Mouse (Mus musculus) CH12.LX (cell line): ENCODE results near the gene Tmem128. TPM values are rescaled to one million over a fixed set of nuclear protein-coding genes. Genes with fewer than 3 reads are reported as not detected.

Experiments used
- DNase-seq: peaks from one replicate; pipeline ENCODE4 v3.0.0-alpha.2; 2013; ENCODE audit errors: extremely low read depth
- H3K27ac ChIP-seq: 2 replicates; pipeline ENCODE4 v1.5.1; 2012; ENCODE audit warnings: low read depth, mild to moderate bottlenecking, control low read depth, moderate library complexity; ENCODE audit not compliant: insufficient read depth
- H3K27me3 ChIP-seq: replicated peaks from 2 replicates; pipeline ENCODE3; 2012; ENCODE audit warnings: inconsistent platforms
- H3K36me3 ChIP-seq, 2 experiments: replicated peaks in 1 of 2; 2 replicates each; pipeline versions ENCODE3 to v1.6.1; 2012; ENCODE audit warnings: inconsistent platforms in 1 of 2, low read length in 1 of 2, mild to moderate bottlenecking in 1 of 2, mixed read lengths in 1 of 2, moderate library complexity in 1 of 2; ENCODE audit not compliant: control insufficient read depth in 1 of 2, insufficient read depth in 1 of 2
- H3K4me1 ChIP-seq, 2 experiments: 2 replicates each; pipeline ENCODE4 v1.6.1; 2012; ENCODE audit warnings: inconsistent platforms in 1 of 2, moderate library complexity in 1 of 2; ENCODE audit not compliant: insufficient read depth in 2 of 2, control insufficient read depth in 1 of 2
- H3K4me2 ChIP-seq: 2 replicates; pipeline ENCODE4 v1.6.1; 2012; ENCODE audit warnings: low read depth, mild to moderate bottlenecking, control low read depth; ENCODE audit not compliant: poor library complexity, insufficient read depth, severe bottlenecking
- H3K4me3 ChIP-seq, 3 experiments: fragments of 150-350 bp in 1 of 3; sonication (generic) in 1 of 3; replicated peaks in 1 of 3; 2 replicates each; pipeline versions ENCODE3 to v1.5.1; 2011 to 2012; ENCODE audit warnings: low read depth in 2 of 3, low read length in 2 of 3, mild to moderate bottlenecking in 2 of 3, moderate library complexity in 2 of 3, control low read depth in 1 of 3, improper control_type of control experiment in 1 of 3, inconsistent platforms in 1 of 3, mixed read lengths in 1 of 3; ENCODE audit not compliant: poor library complexity in 1 of 3
- H3K79me2 ChIP-seq: replicated peaks from 2 replicates; pipeline ENCODE4 v1.6.1; 2012; ENCODE audit warnings: mild to moderate bottlenecking, moderate library complexity; ENCODE audit not compliant: control insufficient read depth, poor library complexity, insufficient read depth, severe bottlenecking; ENCODE audit errors: extremely low read depth
- H3K9ac ChIP-seq: 2 replicates; pipeline ENCODE4 v1.6.1; 2012; ENCODE audit warnings: low read depth, mild to moderate bottlenecking, control low read depth, moderate library complexity; ENCODE audit not compliant: insufficient read depth
- H3K9me3 ChIP-seq: replicated peaks from 2 replicates; pipeline ENCODE3; 2012; ENCODE audit warnings: low read length, inconsistent platforms, mixed read lengths
- BHLHE40 ChIP-seq: IDR thresholded peaks from 2 replicates; pipeline ENCODE4 v1.6.1; 2011; ENCODE audit warnings: mild to moderate bottlenecking, low read depth, low read length, improper control_type of control experiment
- CHD1 ChIP-seq: IDR thresholded peaks from 2 replicates; pipeline ENCODE4 v1.6.1; 2012; ENCODE audit warnings: low read depth, low read length, improper control_type of control experiment, inconsistent platforms
- CHD2 ChIP-seq: IDR thresholded peaks from 2 replicates; pipeline ENCODE4 v1.6.1; 2011; ENCODE audit warnings: low read length, improper control_type of control experiment
- CTCF ChIP-seq, 2 experiments: IDR thresholded peaks in 1 of 2; conservative IDR thresholded peaks in 1 of 2; 2 replicates each; pipeline ENCODE4 v1.5.1; 2011 to 2012; ENCODE audit warnings: low read depth in 2 of 2, low read length in 2 of 2, improper control_type of control experiment in 1 of 2, inconsistent platforms in 1 of 2, mild to moderate bottlenecking in 1 of 2, moderate library complexity in 1 of 2
- E2F4 ChIP-seq: IDR thresholded peaks from 2 replicates; pipeline ENCODE4 v1.6.1; 2011; ENCODE audit warnings: low read depth, low read length, improper control_type of control experiment; ENCODE audit not compliant: insufficient replicate concordance
- ELF1 ChIP-seq: IDR thresholded peaks from 2 replicates; pipeline ENCODE4 v1.6.1; 2014; ENCODE audit warnings: low read depth, mild to moderate bottlenecking, inconsistent platforms, low read length, improper control_type of control experiment
- GABPA ChIP-seq: IDR thresholded peaks from 2 replicates; pipeline ENCODE4 v1.6.1; 2012; ENCODE audit warnings: low read depth, low read length, improper control_type of control experiment, inconsistent platforms; ENCODE audit not compliant: insufficient replicate concordance
- HCFC1 ChIP-seq: IDR thresholded peaks from 2 replicates; pipeline ENCODE4 v1.6.1; 2012; ENCODE audit warnings: low read depth, mild to moderate bottlenecking, inconsistent platforms, low read length, improper control_type of control experiment
- IRF4 ChIP-seq: IDR thresholded peaks from 2 replicates; pipeline ENCODE4 v1.6.1; 2014; ENCODE audit warnings: low read depth, mild to moderate bottlenecking, inconsistent platforms, low read length, improper control_type of control experiment
- JUN ChIP-seq: IDR thresholded peaks from 2 replicates; pipeline ENCODE4 v1.6.1; 2011; ENCODE audit warnings: low read depth, mild to moderate bottlenecking, low read length, improper control_type of control experiment, moderate library complexity; ENCODE audit not compliant: insufficient read depth
- JUND ChIP-seq: conservative IDR thresholded peaks from 2 replicates; pipeline ENCODE4 v1.6.1; 2011; ENCODE audit warnings: low read depth, low read length, improper control_type of control experiment
- KAT2A ChIP-seq: IDR thresholded peaks from 2 replicates; pipeline ENCODE4 v1.6.1; 2012; ENCODE audit warnings: low read length, improper control_type of control experiment, inconsistent platforms; ENCODE audit not compliant: insufficient replicate concordance
- MAFK ChIP-seq: IDR thresholded peaks from 2 replicates; pipeline ENCODE4 v1.6.1; 2011; ENCODE audit warnings: low read length, improper control_type of control experiment; ENCODE audit not compliant: insufficient replicate concordance
- MAX ChIP-seq: IDR thresholded peaks from 2 replicates; pipeline ENCODE4 v1.6.1; 2011; ENCODE audit warnings: low read length, improper control_type of control experiment
- MEF2A ChIP-seq: IDR thresholded peaks from 2 replicates; pipeline ENCODE4 v1.6.1; 2014; ENCODE audit warnings: low read depth, mild to moderate bottlenecking, inconsistent platforms, low read length, improper control_type of control experiment, borderline replicate concordance
- MYC ChIP-seq: IDR thresholded peaks from 2 replicates; pipeline ENCODE4 v1.6.1; 2011; ENCODE audit warnings: low read depth, mild to moderate bottlenecking, improper control_type of control experiment, low read length
- NELFE ChIP-seq: IDR thresholded peaks from 2 replicates; pipeline ENCODE4 v1.6.1; 2011; ENCODE audit warnings: low read depth, low read length, improper control_type of control experiment
- NRF1 ChIP-seq: IDR thresholded peaks from 2 replicates; pipeline ENCODE4 v1.6.1; 2014; ENCODE audit warnings: low read depth, mild to moderate bottlenecking, inconsistent platforms, low read length, improper control_type of control experiment, moderate library complexity
- PAX5 ChIP-seq: IDR thresholded peaks from 2 replicates; pipeline ENCODE4 v1.6.1; 2012; ENCODE audit warnings: low read length, inconsistent platforms, mixed read lengths
- POLR2A ChIP-seq: IDR thresholded peaks from 2 replicates; pipeline ENCODE4 v1.6.1; 2011; ENCODE audit warnings: low read depth, mild to moderate bottlenecking, improper control_type of control experiment, low read length
- RAD21 ChIP-seq: IDR thresholded peaks from 2 replicates; pipeline ENCODE4 v1.6.1; 2011; ENCODE audit warnings: low read depth, mild to moderate bottlenecking, low read length, improper control_type of control experiment, moderate library complexity
- RCOR1 ChIP-seq: conservative IDR thresholded peaks from 2 replicates; pipeline ENCODE4 v1.6.1; 2012; ENCODE audit warnings: low read depth, mild to moderate bottlenecking, inconsistent platforms, low read length, improper control_type of control experiment
- SIN3A ChIP-seq: IDR thresholded peaks from 2 replicates; pipeline ENCODE4 v1.6.1; 2012; ENCODE audit warnings: low read length, improper control_type of control experiment, inconsistent platforms
- TCF12 ChIP-seq: IDR thresholded peaks from 2 replicates; pipeline ENCODE4 v1.6.1; 2014; ENCODE audit warnings: low read depth, mild to moderate bottlenecking, inconsistent platforms, low read length, improper control_type of control experiment
- USF1 ChIP-seq: IDR thresholded peaks from 2 replicates; pipeline ENCODE4 v1.6.1; 2014; ENCODE audit warnings: low read depth, mild to moderate bottlenecking, inconsistent platforms, low read length, improper control_type of control experiment
- USF2 ChIP-seq: conservative IDR thresholded peaks from 2 replicates; pipeline ENCODE4 v1.6.1; 2011; ENCODE audit warnings: low read depth, low read length, improper control_type of control experiment
- ZC3H11A ChIP-seq: IDR thresholded peaks from 2 replicates; pipeline ENCODE4 v1.6.1; 2012; ENCODE audit warnings: low read depth, mild to moderate bottlenecking, inconsistent platforms, low read length, improper control_type of control experiment
- ZNF384 ChIP-seq: IDR thresholded peaks from 2 replicates; pipeline ENCODE4 v1.6.1; 2012; ENCODE audit warnings: low read depth, low read length, improper control_type of control experiment, inconsistent platforms
- dilution Hi-C: fragments of 300-500 bp; cut with MboI; formaldehyde crosslinking; loops from 2 replicates; pipeline ENCODE4 v1.14.3; 2020; ENCODE audit warnings: low sequenced_read_pairs; ENCODE audit not compliant: extremely low pct_unique_long_range_greater_than_20kb, extremely low pct_ligation_motif_present
- in situ Hi-C: fragments of 300-500 bp; cut with MboI; formaldehyde crosslinking; loops from 3 replicates; pipeline ENCODE4 v1.14.3; 2019; ENCODE audit warnings: low sequenced_read_pairs, low pct_ligation_motif_present, low pct_unique_long_range_greater_than_20kb, mixed read lengths
- polyA plus RNA-seq: library from polyadenylated mRNA; unstranded; fragments of >175 nt; gene quantifications from 2 replicates; pipeline ENCODE4 v1.2.1, GENCODE M21; 2012; ENCODE audit warnings: low read depth; ENCODE audit not compliant: insufficient read length
- total RNA-seq, 2 experiments: library from RNA; depleted of rRNA; stranded (reverse); fragments of 300-350 nt in 1 of 2; fragments of >200 nt in 1 of 2; gene quantifications; 2 replicates each; pipeline ENCODE4 v1.2.3; 2012 to 2014

The Tmem128 gene
- total and polyA plus RNA-seq, 3 experiments, result 43.5 to 113 (median 64.1) TPM

DNA sequence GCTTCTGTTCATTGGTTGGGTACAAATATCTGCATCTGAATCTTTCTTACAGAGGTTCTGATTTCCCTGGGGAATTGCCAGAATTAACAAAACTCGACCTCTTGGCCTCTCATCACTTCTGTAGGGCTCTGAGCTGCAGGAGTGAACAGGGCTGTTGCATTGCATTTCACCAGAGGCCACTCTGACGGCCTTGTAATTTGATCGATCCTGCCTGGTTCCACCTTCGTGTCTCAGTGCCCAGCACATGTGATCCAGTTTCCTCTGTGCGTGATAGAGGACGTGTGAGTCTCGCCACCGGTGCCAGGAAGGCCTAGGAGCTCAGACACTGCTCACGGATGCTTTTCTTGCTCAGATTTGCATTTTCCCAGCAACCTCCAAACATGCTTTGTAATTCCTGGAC, 25.7 kb downstream of the Tmem128 start:
- no peaks in the 10 kb centered on the region; a peak in 1 of 4 replicates for H3K4me1 ChIP-seq
- dilution Hi-C loops, result no loop called here
- H3K4me3 ChIP-seq, result no peak overlapping the region
- no peaks in the 10 kb centered on the region for H3K79me2 ChIP-seq
- no peaks in the 10 kb centered on the region for H3K36me3 ChIP-seq
- H3K9ac ChIP-seq, result no peak overlapping the region
- no peak for DNase-seq
- no peak overlapping the region for H3K4me2 ChIP-seq
- H3K27me3 ChIP-seq, result no peaks in the 10 kb centered on the region
- H3K9me3 ChIP-seq, result peaks cover 3% of the 10 kb centered on the region
- in situ Hi-C loops, result no loop called here
- TF ChIP-seq RCOR1, result no peak
- no peak for TF ChIP-seq CHD1
- no peak for TF ChIP-seq SIN3A
- no peak for TF ChIP-seq GABPA
- TF ChIP-seq NRF1, result no peak
- TF ChIP-seq TCF12, result no peak
- no peak for TF ChIP-seq JUND
- no peak for TF ChIP-seq MYC
- TF ChIP-seq E2F4, result no peak
- TF ChIP-seq CTCF (conservative IDR thresholded peaks at IDR 0.05 in 1 of 2, IDR thresholded peaks at IDR 0.05 in 1 of 2; ENCODE audit: low read depth in 2 of 2, low read length in 2 of 2), result no peak
- no peak for TF ChIP-seq IRF4
- TF ChIP-seq CHD2, result no peak
- TF ChIP-seq MEF2A, result no peak
- TF ChIP-seq MAFK, result no peak
- TF ChIP-seq PAX5, result no peak
- TF ChIP-seq KAT2A, result no peak
- TF ChIP-seq HCFC1, result no peak
- TF ChIP-seq MAX, result no peak
- no peak for TF ChIP-seq JUN
- TF ChIP-seq NELFE, result no peak
- TF ChIP-seq, all 38 proteins: peak for 0
- H3K27ac ChIP-seq, result no peak overlapping the region

DNA sequence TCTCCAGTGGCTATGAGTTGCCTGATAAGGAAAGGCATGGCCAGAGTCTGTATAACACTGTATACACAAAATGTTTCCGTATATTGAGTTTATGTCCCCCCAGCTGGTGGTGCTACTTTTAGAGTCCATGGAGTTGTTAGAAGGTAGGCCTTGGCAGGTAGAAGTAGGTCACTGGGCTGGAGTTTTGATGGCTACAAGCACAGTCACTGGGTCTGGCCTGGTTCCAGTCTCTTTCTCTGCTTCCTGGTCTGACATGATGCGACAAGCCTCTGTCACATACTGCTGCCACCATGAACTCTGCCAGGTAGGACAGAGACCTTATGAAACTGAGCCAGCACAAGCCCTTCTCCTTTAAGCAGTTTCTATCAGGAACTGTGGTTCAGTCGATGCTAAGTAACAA, 28.5 kb downstream of the Tmem128 start:
- Histone ChIP-seq H3K4me3 (no peak overlapping the region), H3K9ac (no peak overlapping the region), H3K9me3 (peaks cover 5% of the 10 kb centered on the region), H3K27ac (no peak overlapping the region), H3K4me1 (no peaks in the 10 kb centered on the region; a peak in 1 of 4 replicates), H3K36me3 (no peaks in the 10 kb centered on the region), H3K27me3 (no peaks in the 10 kb centered on the region), H3K79me2 (no peaks in the 10 kb centered on the region), H3K4me2 (no peak overlapping the region)
- DNase-seq, result no peak
- in situ Hi-C loops (no loop called here), dilution Hi-C loops (no loop called here)
- TF ChIP-seq ZNF384 (no peak), USF1 (no peak), NRF1 (no peak), CTCF (conservative IDR thresholded peaks at IDR 0.05 in 1 of 2, IDR thresholded peaks at IDR 0.05 in 1 of 2; ENCODE audit: low read depth in 2 of 2, low read length in 2 of 2) (no peak), MYC (no peak), ZC3H11A (no peak), ELF1 (no peak), MAX (no peak), JUND (no peak), PAX5 (no peak), BHLHE40 (no peak), RAD21 (no peak), GABPA (no peak), SIN3A (no peak), MAFK (no peak), USF2 (no peak), JUN (no peak), POLR2A (no peak)
